Mouse (Mus musculus) frontal cortex, adult 2 months (tissue): ENCODE data around the gene Akr1b3. TPM values are rescaled to one million over a fixed set of nuclear protein-coding genes. Genes with fewer than 3 reads are reported as not detected.

Source experiments
- DNase-seq, 2 experiments: peaks; one replicate each; pipeline ENCODE4 v3.0.0; 2022; ENCODE audit warnings: low spot score in 1 of 2; ENCODE audit errors: extremely low spot score in 1 of 2
- polyA plus RNA-seq: library from polyadenylated mRNA; depleted of rRNA; stranded (reverse); fragments of >200 nt; gene quantifications from 2 replicates; pipeline ENCODE4 v1.2.3, GENCODE M21; 2012; rRNA removed

Gene Akr1b3
- polyA plus RNA-seq, 1 experiment: 73.9 TPM

- no peak for DNase-seq
Observed at GRCm38 (mm10) chr6:34272462-34272861, 44.8 kb downstream of the Akr1b3 start.

GRCm38 (mm10) chr6:34270717-34271116, 46.6 kb downstream of the Akr1b3 start:
- DNase-seq: no peak

DNA sequence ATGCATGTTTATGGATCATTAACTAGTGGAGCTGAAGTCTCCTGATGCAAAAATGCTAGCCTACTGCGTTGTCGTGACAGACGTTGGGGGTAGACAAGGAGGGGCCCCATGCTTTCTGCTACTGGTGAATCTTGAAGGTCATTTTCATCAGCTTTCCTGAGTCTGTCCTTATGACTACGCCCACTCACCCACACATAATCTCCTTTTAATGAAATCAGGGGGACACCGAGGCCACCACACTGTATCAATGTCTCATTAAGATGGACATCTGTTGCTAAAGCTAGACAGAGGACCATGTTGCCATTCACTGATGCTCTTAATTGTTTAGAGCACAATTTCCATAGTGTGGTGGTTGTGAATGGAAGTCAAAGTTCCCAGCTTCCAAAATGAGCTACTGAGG, 58.7 kb downstream of the Akr1b3 start:
- no peak for DNase-seq

Other genes with a start within 250 kb of the Akr1b3 start
- 47.1 and 52.6 TPM in 2 replicates for gene Slc35b4, start 140.4 kb downstream of the Akr1b3 start, polyA plus RNA-seq
- 1.00 and 1.5 TPM in 2 replicates for gene Akr1b8, start 36.6 kb upstream of the Akr1b3 start, polyA plus RNA-seq
- 32.4 and 34.0 TPM in 2 replicates for gene Akr1b10, start 66.7 kb upstream of the Akr1b3 start, polyA plus RNA-seq
- 0.10 and 0.11 TPM in 2 replicates for gene Akr1b7, start 94.9 kb upstream of the Akr1b3 start, polyA plus RNA-seq
- 75.5 and 82.1 TPM in 2 replicates for gene Bpgm, start 158.7 kb upstream of the Akr1b3 start, polyA plus RNA-seq